Mouse (Mus musculus) E14TG2a.4 (cell line): ENCODE data around the gene Syne1.

ENCODE experiments used
- H3K27me3 ChIP-seq: 2 replicates; pipeline ENCODE4 v1.6.1; 2014; ENCODE audit warnings: low read length, control low read depth; ENCODE audit not compliant: insufficient read depth
- H3K36me3 ChIP-seq: 2 replicates; pipeline ENCODE4 v1.6.1; 2014; ENCODE audit warnings: low read length, control low read depth; ENCODE audit not compliant: insufficient read depth
- H3K4me1 ChIP-seq: replicated peaks from 2 replicates; pipeline ENCODE4 v1.6.1; 2014; ENCODE audit warnings: low read depth, low read length, control low read depth
- H3K4me3 ChIP-seq: replicated peaks from 2 replicates; pipeline ENCODE4 v1.5.1; 2014; ENCODE audit warnings: mild to moderate bottlenecking, low read length
- H3K9me3 ChIP-seq: 2 replicates; pipeline ENCODE4 v1.6.1; 2014; ENCODE audit warnings: low read length, control low read depth
- CTCF ChIP-seq: conservative IDR thresholded peaks from 2 replicates; pipeline ENCODE4 v1.5.1; 2014; ENCODE audit warnings: low read length
- NANOG ChIP-seq: IDR thresholded peaks from 2 replicates; pipeline ENCODE4 v1.6.1; 2014; ENCODE audit warnings: borderline replicate concordance, low read length, mixed read lengths
- POU5F1 ChIP-seq: IDR thresholded peaks from 2 replicates; pipeline ENCODE4 v1.6.1; 2014; ENCODE audit warnings: low read length, borderline replicate concordance

The Syne1 gene

GRCm38 (mm10) chr10:5546428-5546827 is 4.9 kb downstream of the Syne1 start:
- H3K27me3 ChIP-seq, result peaks cover 11% of the 10 kb centered on the region
- H3K4me3 ChIP-seq, result no peak overlapping the region
- H3K36me3 ChIP-seq, result no peaks in the 10 kb centered on the region
- H3K4me1 ChIP-seq, result peaks cover 22% of the 10 kb centered on the region
- TF ChIP-seq NANOG (no peak), CTCF (no peak), POU5F1 (no peak)
- no peaks in the 10 kb centered on the region for H3K9me3 ChIP-seq

- H3K36me3 ChIP-seq, result no peaks in the 10 kb centered on the region
- no peaks in the 10 kb centered on the region for H3K27me3 ChIP-seq
- no peaks in the 10 kb centered on the region for H3K4me1 ChIP-seq
- no peaks in the 10 kb centered on the region for H3K9me3 ChIP-seq
- no peak for TF ChIP-seq NANOG
- no peak for TF ChIP-seq CTCF
- no peak for TF ChIP-seq POU5F1
- no peak overlapping the region for H3K4me3 ChIP-seq
Observed at GRCm38 (mm10) chr10:5528284-5528683, 23.0 kb downstream of the Syne1 start.

GRCm38 (mm10) chr10:5527634-5528033 is 23.6 kb downstream of the Syne1 start:
- Histone ChIP-seq H3K4me1 (no peaks in the 10 kb centered on the region), H3K4me3 (no peak overlapping the region), H3K36me3 (no peaks in the 10 kb centered on the region), H3K27me3 (no peaks in the 10 kb centered on the region), H3K9me3 (no peaks in the 10 kb centered on the region)
- no peak for TF ChIP-seq CTCF
- no peak for TF ChIP-seq NANOG
- TF ChIP-seq POU5F1, result no peak

- TF ChIP-seq POU5F1 (no peak), NANOG (no peak), CTCF (no peak)
- Histone ChIP-seq H3K9me3 (no peaks in the 10 kb centered on the region), H3K27me3 (no peaks in the 10 kb centered on the region), H3K4me1 (no peaks in the 10 kb centered on the region), H3K36me3 (no peaks in the 10 kb centered on the region), H3K4me3 (no peak overlapping the region)
Observed at GRCm38 (mm10) chr10:5522904-5523303, 28.4 kb downstream of the Syne1 start.

- Histone ChIP-seq H3K36me3 (no peaks in the 10 kb centered on the region), H3K4me1 (no peaks in the 10 kb centered on the region), H3K4me3 (no peak overlapping the region), H3K27me3 (no peaks in the 10 kb centered on the region), H3K9me3 (no peaks in the 10 kb centered on the region)
- TF ChIP-seq CTCF, result no peak
- TF ChIP-seq POU5F1, result no peak
- TF ChIP-seq NANOG, result no peak
Observed at GRCm38 (mm10) chr10:5522276-5522675, 29.0 kb downstream of the Syne1 start.

- Histone ChIP-seq H3K9me3 (no peaks in the 10 kb centered on the region), H3K27me3 (no peaks in the 10 kb centered on the region), H3K4me1 (no peaks in the 10 kb centered on the region), H3K36me3 (no peaks in the 10 kb centered on the region), H3K4me3 (no peak overlapping the region)
- no peak for TF ChIP-seq CTCF
- no peak for TF ChIP-seq POU5F1
- TF ChIP-seq NANOG, result no peak
Observed at GRCm38 (mm10) chr10:5520695-5521094, 30.6 kb downstream of the Syne1 start.

- H3K36me3 ChIP-seq, result no peaks in the 10 kb centered on the region
- no peak overlapping the region for H3K4me3 ChIP-seq
- no peaks in the 10 kb centered on the region for H3K9me3 ChIP-seq
- H3K27me3 ChIP-seq, result no peaks in the 10 kb centered on the region; the same call in 1 of the 2 replicates
- TF ChIP-seq CTCF, result no peak
- TF ChIP-seq POU5F1, result no peak
- TF ChIP-seq NANOG, result no peak
- H3K4me1 ChIP-seq, result no peaks in the 10 kb centered on the region; the same call in 1 of the 2 replicates
Observed at GRCm38 (mm10) chr10:5515330-5515729, 36.0 kb downstream of the Syne1 start.

- Histone ChIP-seq H3K4me3 (no peak overlapping the region), H3K36me3 (no peaks in the 10 kb centered on the region), H3K4me1 (no peaks in the 10 kb centered on the region; the same call in 1 of the 2 replicates), H3K9me3 (no peaks in the 10 kb centered on the region), H3K27me3 (no peaks in the 10 kb centered on the region; the same call in 1 of the 2 replicates)
- TF ChIP-seq CTCF, result no peak
- TF ChIP-seq POU5F1, result no peak
- no peak for TF ChIP-seq NANOG
Observed at GRCm38 (mm10) chr10:5514134-5514533, 37.1 kb downstream of the Syne1 start.

- no peaks in the 10 kb centered on the region for H3K36me3 ChIP-seq
- no peak overlapping the region for H3K4me3 ChIP-seq
- H3K4me1 ChIP-seq, result no peaks in the 10 kb centered on the region; the same call in 1 of the 2 replicates
- no peaks in the 10 kb centered on the region for H3K9me3 ChIP-seq
- TF ChIP-seq CTCF (peak; percentile 14; the same call in 1 of the 2 replicates), NANOG (no peak)
- no peaks in the 10 kb centered on the region; the same call in 1 of the 2 replicates for H3K27me3 ChIP-seq
Observed at GRCm38 (mm10) chr10:5512285-5512684, 39.0 kb downstream of the Syne1 start.

- no peaks in the 10 kb centered on the region for H3K36me3 ChIP-seq
- no peaks in the 10 kb centered on the region for H3K9me3 ChIP-seq
- H3K27me3 ChIP-seq, result no peaks in the 10 kb centered on the region; the same call in 1 of the 2 replicates
- no peak for TF ChIP-seq POU5F1
- no peak for TF ChIP-seq NANOG
- no peak for TF ChIP-seq CTCF
- no peak overlapping the region for H3K4me3 ChIP-seq
- H3K4me1 ChIP-seq, result no peaks in the 10 kb centered on the region; the same call in 1 of the 2 replicates
Observed at GRCm38 (mm10) chr10:5511403-5511802, 39.9 kb downstream of the Syne1 start.
